33 mouse cellular contexts compared by ENCODE assay signal in genomic region chr13:5607462-5607861, GRCm38 (mm10).
"Had no signal": no experiment of that assay in that cellular context is flagged by ENCODE, and none has a peak within 500 bp of the region (broad histone marks: within the 10 kb centered on the region; RNA-seq: fewer than 3 reads in every experiment).

No protein-coding gene starts in this region.

- H3K9me3 ChIP-seq: heart, embryonic 10.5 days; heart, embryonic 12.5 days; heart, embryonic 15.5 days; hindbrain, embryonic 10.5 days; hindbrain, embryonic 12.5 days; hindbrain, embryonic 13.5 days; hindbrain, embryonic 15.5 days; intestine, embryonic 15.5 days had no signal

- DNase-seq: heart, adult 2 months; heart, postnatal 10 days; heart, postnatal 14 days; heart, postnatal 36 days; heart, postnatal 4 days; kidney, adult 18-20 months; kidney, adult 8-10 months; kidney, postnatal 10 days; kidney, postnatal 14 days; kidney, postnatal 25 days; kidney, postnatal 36 days; kidney, postnatal 4 days; layer of hippocampus, adult 9-11 months; layer of hippocampus, postnatal 36 days had no signal

- H3K36me3 ChIP-seq: heart, embryonic 10.5 days; heart, embryonic 12.5 days; heart, embryonic 13.5 days; heart, embryonic 15.5 days; hindbrain, embryonic 10.5 days; hindbrain, embryonic 12.5 days; hindbrain, embryonic 13.5 days; hindbrain, embryonic 15.5 days; intestine, embryonic 15.5 days had no signal

- H3K9ac ChIP-seq: heart, embryonic 12.5 days; heart, embryonic 13.5 days; heart, embryonic 15.5 days; hindbrain, embryonic 12.5 days; hindbrain, embryonic 13.5 days; hindbrain, embryonic 14.5 days; hindbrain, embryonic 15.5 days; intestine, embryonic 15.5 days had no signal

- H3K27ac ChIP-seq: heart, adult 2 months; heart, embryonic 10.5 days; heart, embryonic 13.5 days; heart, embryonic 15.5 days; hindbrain, embryonic 10.5 days; hindbrain, embryonic 12.5 days; hindbrain, embryonic 13.5 days; hindbrain, embryonic 14.5 days; hindbrain, embryonic 15.5 days; hindbrain, postnatal 0 days; intestine, embryonic 15.5 days; kidney, postnatal 0 days; layer of hippocampus, adult 2 months; left cerebral cortex, adult 2 months had no signal

- H3K4me3 ChIP-seq: heart, adult 2 months; heart, embryonic 10.5 days; heart, embryonic 12.5 days; heart, embryonic 13.5 days; heart, embryonic 15.5 days; hindbrain, embryonic 10.5 days; hindbrain, embryonic 12.5 days; hindbrain, embryonic 13.5 days; hindbrain, embryonic 15.5 days; intestine, embryonic 15.5 days; layer of hippocampus, adult 2 months; left cerebral cortex, adult 2 months had no signal

- ATAC-seq: hindbrain, embryonic 16.5 days; hindbrain, postnatal 0 days; inflammation-experienced regulatory T-cells, adult 6 months; intestine, embryonic 15.5 days; intestine, embryonic 16.5 days; intestine, postnatal 0 days had no signal

- H3K4me2 ChIP-seq: heart, embryonic 11.5 days; heart, embryonic 12.5 days; heart, embryonic 13.5 days; heart, embryonic 15.5 days; hindbrain, embryonic 12.5 days; hindbrain, embryonic 13.5 days; hindbrain, embryonic 14.5 days; hindbrain, embryonic 15.5 days; intestine, embryonic 15.5 days had no signal

- H3K4me1 ChIP-seq: hindbrain, embryonic 10.5 days; hindbrain, embryonic 13.5 days; hindbrain, embryonic 15.5 days; intestine, embryonic 15.5 days had no signal

- H3K27me3 ChIP-seq: heart, embryonic 12.5 days; heart, embryonic 13.5 days; heart, embryonic 15.5 days; hindbrain, embryonic 12.5 days; hindbrain, embryonic 13.5 days; hindbrain, embryonic 15.5 days; intestine, embryonic 15.5 days had no signal
